Mouse (Mus musculus) embryonic fibroblast, embryonic 13.5 days (primary cell): ENCODE measurements around the gene Tmem204.

Source experiments
- CTCF ChIP-seq: IDR thresholded peaks from 2 replicates; pipeline ENCODE4 v1.5.1; 2011; ENCODE audit warnings: mild to moderate bottlenecking, control low read depth, low read length, moderate library complexity, borderline replicate concordance; ENCODE audit not compliant: insufficient read depth
- POLR2A ChIP-seq: IDR thresholded peaks from 2 replicates; pipeline ENCODE4 v1.6.1; 2011; ENCODE audit warnings: low read depth, mild to moderate bottlenecking, control low read depth, low read length, moderate library complexity

DNA sequence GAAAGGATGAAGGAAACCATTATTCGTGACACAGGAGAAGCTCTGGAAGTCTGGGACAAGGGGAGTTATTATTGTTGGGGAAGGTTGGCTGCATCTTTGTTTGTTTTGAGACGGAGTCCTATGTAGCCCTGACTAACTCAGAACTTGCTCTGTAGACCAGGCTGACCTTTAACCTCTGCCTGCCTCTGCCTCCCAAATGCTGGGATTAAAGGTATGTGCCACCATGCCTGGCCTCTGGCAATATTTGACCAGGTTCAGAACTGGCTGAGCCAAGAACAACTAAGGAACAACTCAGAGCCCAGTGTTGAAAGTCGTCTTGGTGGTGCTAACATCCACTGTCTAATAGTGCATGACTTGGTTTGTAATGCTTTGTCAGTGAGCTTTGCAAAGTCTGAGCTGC lies 18.2 kb downstream of the Tmem204 start:
- TF ChIP-seq CTCF (no peak), POLR2A (no peak)
